Mouse (Mus musculus) G1E-ER4 (cell line): ENCODE results near the gene Scml4. TPM values are rescaled to one million over a fixed set of nuclear protein-coding genes. Genes with fewer than 3 reads are reported as not detected.

Experiments
- GATA1 ChIP-seq: IDR thresholded peaks from one replicate; pipeline ENCODE4 v1.8.0; 2012; ENCODE audit warnings: low read length, inconsistent platforms
- polyA plus RNA-seq: library from polyadenylated mRNA; stranded (reverse); fragments of >175 nt; gene quantifications from 2 replicates; pipeline ENCODE4 v1.2.3, GENCODE M21; 2012

Scml4 gene
- not detected in 2 replicates for polyA plus RNA-seq

- TF ChIP-seq GATA1 = no peak
Measured at GRCm38 (mm10) chr10:42860159-42860911, at the start of gene Scml4. TSS of gene Scml4 (plus strand) at chr10:42860370.

GRCm38 (mm10) chr10:42825923-42826322 lies 34.2 kb upstream of the Scml4 start:
- no peak for TF ChIP-seq GATA1

- TF ChIP-seq GATA1 = no peak
Measured at GRCm38 (mm10) chr10:42827155-42827554, 33.0 kb upstream of the Scml4 start.

GRCm38 (mm10) chr10:42830007-42830406 lies 30.2 kb upstream of the Scml4 start:
- no peak for TF ChIP-seq GATA1

- TF ChIP-seq GATA1 = no peak
Measured at GRCm38 (mm10) chr10:42830409-42830808, 29.8 kb upstream of the Scml4 start.

- no peak for TF ChIP-seq GATA1
Measured at GRCm38 (mm10) chr10:42832677-42833076, 27.5 kb upstream of the Scml4 start.

GRCm38 (mm10) chr10:42833871-42834727 lies 26.1 kb upstream of the Scml4 start:
- no peak for TF ChIP-seq GATA1

- TF ChIP-seq GATA1 = no peak
Measured at GRCm38 (mm10) chr10:42838106-42838505, 22.1 kb upstream of the Scml4 start.

- no peak for TF ChIP-seq GATA1
Measured at GRCm38 (mm10) chr10:42838736-42839135, 21.4 kb upstream of the Scml4 start.

- no peak for TF ChIP-seq GATA1
Measured at GRCm38 (mm10) chr10:42840036-42840435, 20.1 kb upstream of the Scml4 start.

- no peak for TF ChIP-seq GATA1
Measured at GRCm38 (mm10) chr10:42841531-42842195, 18.5 kb upstream of the Scml4 start.

- no peak for TF ChIP-seq GATA1
Measured at GRCm38 (mm10) chr10:42842358-42842757, 17.8 kb upstream of the Scml4 start.

GRCm38 (mm10) chr10:42843416-42843815 lies 16.8 kb upstream of the Scml4 start:
- no peak for TF ChIP-seq GATA1

GRCm38 (mm10) chr10:42845480-42845879 lies 14.7 kb upstream of the Scml4 start:
- no peak for TF ChIP-seq GATA1

- no peak for TF ChIP-seq GATA1
Measured at GRCm38 (mm10) chr10:42848179-42849080, 11.7 kb upstream of the Scml4 start.
